Mouse (Mus musculus) liver, embryonic 14.5 days (tissue): Measurements from ENCODE around the gene Gm20604.

ENCODE experiments used
- CTCF ChIP-seq: IDR thresholded peaks from 2 replicates; pipeline ENCODE4 v1.5.1; 2016; ENCODE audit warnings: antibody characterized with exemption, low read depth, control low read depth
- EP300 ChIP-seq: IDR thresholded peaks from 2 replicates; pipeline ENCODE4 v1.6.1; 2016; ENCODE audit warnings: antibody characterized with exemption, low read depth

- TF ChIP-seq EP300: no peak
- TF ChIP-seq CTCF: no peak
Observed at GRCm38 (mm10) chr12:102778151-102778550, 19.7 kb upstream of the Gm20604 start.
